Mouse (Mus musculus) spleen, embryonic (tissue): Measurements from ENCODE around the gene Chchd3.

Experiments used
- CTCF ChIA-PET: fragments of 350-600 bp; sonication (Branson Sonifier 250); formaldehyde crosslinking; loops from one replicate; lab custom pipeline; 2022; lab: Charles Lee

Chchd3 gene

GRCm38 (mm10) chr6:33004607-33005006, 55.5 kb downstream of the Chchd3 start:
- CTCF ChIA-PET: no interaction called here

DNA sequence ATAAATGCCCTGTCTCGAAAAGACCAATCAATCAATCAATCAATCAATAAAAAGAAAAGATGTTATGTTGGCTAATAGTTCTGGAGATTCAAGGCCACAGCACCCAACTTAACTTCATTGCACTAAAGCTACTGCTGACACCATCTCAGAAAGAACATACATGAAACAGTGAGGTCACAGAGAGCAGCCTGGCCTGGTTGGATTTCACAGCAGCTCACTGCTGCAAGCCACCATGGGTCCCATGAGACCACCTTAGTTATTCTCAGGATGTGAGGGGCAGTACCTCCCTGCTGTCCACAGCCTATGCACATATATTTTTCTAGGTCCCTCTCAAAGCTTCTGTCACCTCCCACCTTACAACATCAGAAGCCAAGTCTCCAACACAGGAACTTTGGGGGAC, 57.1 kb downstream of the Chchd3 start:
- CTCF ChIA-PET: no interaction called here

- CTCF ChIA-PET: no interaction called here
These were observed 58.8 kb downstream of the Chchd3 start for GRCm38 (mm10) chr6:33001271-33001670.

- CTCF ChIA-PET: no interaction called here
These were observed 63.5 kb downstream of the Chchd3 start for GRCm38 (mm10) chr6:32996597-32996996.

DNA sequence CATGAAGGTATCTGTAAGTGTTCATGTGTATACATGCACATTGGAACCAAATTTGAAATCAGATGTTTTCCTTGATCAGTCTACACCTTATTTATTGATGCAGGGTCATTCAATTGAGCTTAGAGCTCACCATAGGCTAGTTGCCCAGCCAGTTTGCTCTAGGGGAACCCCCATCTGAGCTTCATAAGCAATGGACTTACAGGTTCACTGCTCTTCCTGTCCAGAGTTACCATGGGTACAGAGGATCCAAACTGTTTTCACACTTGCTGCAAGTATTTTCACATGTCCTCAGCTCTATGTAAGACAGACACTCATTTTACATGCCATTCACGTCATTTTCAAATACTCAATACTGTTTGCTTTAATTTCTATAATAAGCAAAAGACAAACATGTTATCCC, 66.2 kb downstream of the Chchd3 start:
- CTCF ChIA-PET: no interaction called here

- CTCF ChIA-PET: no interaction called here
These were observed 69.9 kb downstream of the Chchd3 start for GRCm38 (mm10) chr6:32990061-32990633.

- CTCF ChIA-PET: no interaction called here
These were observed 71.5 kb downstream of the Chchd3 start for GRCm38 (mm10) chr6:32988561-32988960.

DNA sequence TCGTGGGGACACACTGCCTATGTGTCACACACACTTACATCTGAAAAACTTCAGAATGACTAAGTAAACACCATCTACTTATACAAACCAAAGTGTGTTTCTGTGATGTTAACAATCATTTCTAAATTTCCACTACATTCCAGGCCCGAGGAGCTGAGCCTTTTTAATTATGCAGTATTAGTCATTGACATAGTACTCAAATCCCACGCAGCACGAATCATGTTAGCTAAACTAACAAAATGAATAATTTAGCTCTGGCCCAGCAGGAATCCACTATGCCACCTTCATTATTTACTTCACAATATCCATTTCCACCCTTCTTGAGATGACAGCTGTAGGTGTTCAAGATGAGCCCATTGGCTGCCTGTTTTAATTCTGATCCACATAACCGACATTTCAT, 76.2 kb downstream of the Chchd3 start:
- CTCF ChIA-PET: no interaction called here

DNA sequence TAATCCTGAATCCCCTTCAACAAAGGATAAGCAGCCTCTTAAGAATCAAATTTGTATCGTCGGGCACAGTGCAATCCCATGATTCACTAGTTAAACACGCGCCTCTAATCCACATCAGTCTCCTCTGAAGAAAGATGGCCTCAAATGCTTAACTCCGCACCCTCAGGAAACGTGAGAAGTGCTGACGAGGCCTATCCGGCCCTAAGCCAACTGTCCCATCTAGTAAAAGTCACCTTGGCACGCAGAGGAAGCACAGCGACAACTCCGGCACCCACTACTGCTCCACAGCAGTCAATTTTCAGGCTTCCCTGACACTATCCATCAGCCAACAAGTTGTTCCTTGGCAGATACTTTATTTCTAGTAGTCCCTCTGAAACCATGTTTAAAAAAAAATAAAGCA, 78.8 kb downstream of the Chchd3 start:
- CTCF ChIA-PET: no interaction called here

- CTCF ChIA-PET: no interaction called here
These were observed 81.2 kb downstream of the Chchd3 start for GRCm38 (mm10) chr6:32978811-32979210.

- CTCF ChIA-PET: no interaction called here
These were observed 88.1 kb downstream of the Chchd3 start for GRCm38 (mm10) chr6:32971926-32972325.

GRCm38 (mm10) chr6:32968971-32969370, 91.1 kb downstream of the Chchd3 start:
- CTCF ChIA-PET: no interaction called here

- CTCF ChIA-PET: no interaction called here
These were observed 98.0 kb downstream of the Chchd3 start for GRCm38 (mm10) chr6:32962048-32962447.

DNA sequence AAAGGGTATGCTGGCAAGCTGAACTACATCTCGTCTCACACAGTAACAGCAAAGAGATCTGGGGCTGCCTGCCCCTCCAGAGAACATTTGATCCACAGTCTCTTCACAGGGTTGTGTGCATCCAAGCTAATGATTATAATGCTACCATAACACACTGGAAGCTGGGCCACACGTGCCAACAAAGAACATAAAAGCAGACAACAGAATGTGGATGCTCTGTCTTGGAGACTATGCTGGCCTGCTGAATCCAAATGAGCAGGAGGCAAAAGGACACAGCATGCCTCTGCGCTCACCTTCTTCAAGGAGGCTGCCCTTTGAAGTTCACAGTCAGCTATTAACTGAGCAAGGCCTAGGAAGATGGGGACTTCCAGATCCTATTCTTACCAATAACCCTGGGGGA, 98.6 kb downstream of the Chchd3 start:
- CTCF ChIA-PET: no interaction called here

DNA sequence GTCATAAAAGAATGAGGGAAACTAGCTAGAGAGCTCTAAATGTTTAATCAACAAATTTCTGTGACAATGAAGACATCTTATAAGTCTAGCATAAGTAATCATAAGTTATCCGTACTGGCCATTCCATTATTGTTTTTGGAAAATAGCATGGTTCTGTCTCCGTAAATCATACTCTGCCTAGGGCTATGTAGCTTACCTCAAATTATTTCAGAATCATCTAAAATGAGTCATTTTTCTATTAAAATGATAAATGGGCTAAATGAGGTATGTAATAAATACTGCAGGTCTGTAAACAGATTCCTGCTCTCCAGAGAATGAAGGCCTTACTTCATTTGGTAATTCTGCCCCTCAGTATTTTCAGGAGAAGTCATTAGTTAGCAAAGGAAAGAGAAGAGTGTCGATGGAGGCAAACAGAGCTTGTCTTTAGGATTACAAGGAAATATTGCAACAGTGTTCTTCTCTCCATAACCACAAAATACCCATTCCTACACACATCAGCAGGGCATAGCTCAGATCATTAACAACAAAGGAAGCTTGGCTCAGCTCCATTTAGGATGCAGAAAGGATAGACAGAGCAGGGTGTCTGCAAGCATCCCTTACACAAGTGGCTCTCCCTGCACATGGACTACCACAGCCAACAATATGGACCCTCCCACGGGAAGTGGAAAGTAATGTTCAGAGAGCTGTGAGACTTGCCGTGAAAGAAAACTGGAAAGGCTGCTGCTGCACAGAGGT, 100.1 kb downstream of the Chchd3 start:
- CTCF ChIA-PET: no interaction called here

DNA sequence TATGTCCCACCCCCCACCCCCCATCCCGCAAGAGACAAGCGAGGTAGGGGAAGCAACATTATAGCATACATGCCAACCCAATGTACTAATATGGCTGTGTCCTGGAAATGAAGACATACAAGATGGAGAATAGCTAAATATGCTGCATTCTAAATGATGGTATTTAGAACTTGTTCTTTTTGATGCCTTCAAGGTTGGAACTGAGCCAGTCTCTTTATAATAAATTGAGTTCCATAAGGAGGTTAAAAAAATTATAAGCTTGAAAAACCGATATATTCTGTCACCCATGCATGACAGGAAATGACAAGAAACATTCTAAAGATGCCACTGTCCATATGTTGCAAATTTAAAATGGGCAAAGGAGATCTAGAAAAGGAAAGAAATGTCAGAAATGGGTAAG, 104.6 kb downstream of the Chchd3 start:
- CTCF ChIA-PET: interaction anchor here (0.6 kb wide), 1 partner anchor 455 kb away, joined by 3 read pairs; no protein-coding TSS in a partner anchor

DNA sequence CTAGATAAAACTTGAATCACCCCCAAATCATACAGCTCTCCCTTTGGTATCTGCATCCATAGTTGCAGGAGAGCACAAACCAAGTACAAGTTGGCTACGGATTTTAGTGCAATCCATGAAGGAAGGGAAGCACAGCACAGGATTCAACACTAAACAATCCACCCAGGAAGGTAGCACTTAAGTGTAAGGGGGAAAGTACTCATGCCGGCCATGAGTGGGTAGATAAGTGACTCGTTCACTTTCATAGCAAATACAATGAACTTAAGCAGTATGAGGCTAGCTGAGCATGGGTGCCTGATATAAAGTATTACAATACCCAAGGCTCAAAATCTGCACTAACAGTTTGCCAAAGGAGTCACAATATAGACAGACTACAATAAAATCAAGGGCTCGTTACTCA, 109.1 kb downstream of the Chchd3 start:
- CTCF ChIA-PET: no interaction called here

DNA sequence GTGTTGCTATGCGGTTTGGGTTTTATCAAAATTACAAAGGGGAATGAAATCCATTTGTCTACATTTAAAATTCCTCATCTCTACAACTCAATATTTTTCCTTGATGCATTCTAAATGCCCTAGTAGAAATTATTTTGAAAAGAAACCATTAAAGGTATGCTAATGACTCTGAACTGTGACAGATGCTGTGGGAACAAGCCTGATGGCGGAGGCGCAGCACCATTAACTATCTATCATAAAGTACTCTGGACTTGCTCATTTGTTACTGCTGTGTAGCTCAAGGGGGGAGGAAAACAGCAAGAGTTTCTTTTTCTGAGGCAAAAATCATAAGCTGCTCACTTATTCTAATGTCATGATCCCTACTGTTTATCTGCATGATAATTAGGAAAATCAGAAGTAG, 110.4 kb downstream of the Chchd3 start:
- CTCF ChIA-PET: interaction anchor here (0.7 kb wide), 1 partner anchor 78 kb away, joined by 5 read pairs; no protein-coding TSS in a partner anchor

- CTCF ChIA-PET: no interaction called here
These were observed 112.8 kb downstream of the Chchd3 start for GRCm38 (mm10) chr6:32947225-32947624.

GRCm38 (mm10) chr6:32944956-32945355, 115.1 kb downstream of the Chchd3 start:
- CTCF ChIA-PET: no interaction called here

GRCm38 (mm10) chr6:32943651-32944050, 116.4 kb downstream of the Chchd3 start:
- CTCF ChIA-PET: no interaction called here

GRCm38 (mm10) chr6:32940299-32940698, 119.8 kb downstream of the Chchd3 start:
- CTCF ChIA-PET: no interaction called here

- CTCF ChIA-PET: no interaction called here
These were observed 122.4 kb downstream of the Chchd3 start for GRCm38 (mm10) chr6:32937643-32938042.
